Mouse (Mus musculus): ENCODE measurements around the gene Alg9. TPM values are rescaled to one million over a fixed set of nuclear protein-coding genes. Genes with fewer than 3 reads are reported as not detected.
"Not testable (repeated sequence)": the region's sequence is repeated elsewhere in the genome, so short reads cannot be mapped to it uniquely, and the experiment has no call there.

Gene Alg9
- polyA plus RNA-seq, 1 experiment, result 22.8 TPM

DNA sequence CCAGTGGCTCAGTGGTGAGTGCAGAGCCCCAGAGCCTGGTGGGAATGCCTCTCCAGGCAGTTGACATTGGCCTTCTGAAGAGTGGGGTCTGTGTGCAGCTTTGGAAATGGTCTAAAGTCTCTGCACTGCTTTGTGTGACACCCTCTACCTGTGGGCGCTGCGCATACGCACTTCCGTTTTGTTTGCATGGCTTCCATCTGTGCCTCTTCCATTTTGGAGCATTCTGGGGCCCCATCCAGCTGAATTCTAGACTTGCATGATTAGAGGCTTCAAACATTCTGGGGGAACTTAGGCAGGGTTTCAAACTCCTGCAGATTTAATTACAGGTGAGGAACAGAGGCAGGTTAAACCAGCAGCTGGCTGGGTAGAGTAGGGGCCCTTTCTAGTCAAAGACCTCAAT, 57.3 kb downstream of the Alg9 start:
- TF ChIP-seq CTCF (IDR thresholded peaks at IDR 0.05; ENCODE audit: borderline replicate concordance, insufficient read depth, low read length) (no peak), POLR2A (IDR thresholded peaks at IDR 0.05; ENCODE audit: low read depth, low read length) (no peak)
- Histone ChIP-seq H3K4me1 (ENCODE audit: control insufficient read depth, insufficient read depth, low read length) (no peaks in the 10 kb centered on the region), H3K27ac (ENCODE audit: insufficient read depth, low read length) (no peak overlapping the region), H3K4me3 (ENCODE audit: insufficient read depth, low read length) (no peak overlapping the region)

DNA sequence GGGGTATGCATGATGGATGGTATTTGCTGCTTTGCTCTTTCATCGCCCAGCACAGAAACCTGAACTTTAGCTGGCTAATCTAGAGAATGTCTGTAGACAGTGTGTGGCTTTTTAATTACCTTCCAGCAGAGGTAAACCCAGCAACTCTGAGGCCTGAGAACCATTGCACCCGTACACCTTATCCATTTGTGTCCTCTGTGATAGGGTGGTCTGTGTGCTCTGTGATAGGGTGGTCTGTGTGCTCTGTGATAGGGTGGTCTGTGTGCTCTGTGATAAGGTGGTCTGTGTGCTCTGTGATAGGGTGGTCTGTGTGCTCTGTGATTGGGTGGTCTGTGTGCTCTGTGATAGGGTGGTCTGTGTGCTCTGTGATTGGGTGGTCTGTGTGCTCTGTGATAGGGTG, 57.8 kb downstream of the Alg9 start:
- not testable (repeated sequence) for H3K4me3 ChIP-seq (ENCODE audit: insufficient read depth, low read length); H3K4me1 ChIP-seq (ENCODE audit: control insufficient read depth, insufficient read depth, low read length); H3K27ac ChIP-seq (ENCODE audit: insufficient read depth, low read length)

DNA sequence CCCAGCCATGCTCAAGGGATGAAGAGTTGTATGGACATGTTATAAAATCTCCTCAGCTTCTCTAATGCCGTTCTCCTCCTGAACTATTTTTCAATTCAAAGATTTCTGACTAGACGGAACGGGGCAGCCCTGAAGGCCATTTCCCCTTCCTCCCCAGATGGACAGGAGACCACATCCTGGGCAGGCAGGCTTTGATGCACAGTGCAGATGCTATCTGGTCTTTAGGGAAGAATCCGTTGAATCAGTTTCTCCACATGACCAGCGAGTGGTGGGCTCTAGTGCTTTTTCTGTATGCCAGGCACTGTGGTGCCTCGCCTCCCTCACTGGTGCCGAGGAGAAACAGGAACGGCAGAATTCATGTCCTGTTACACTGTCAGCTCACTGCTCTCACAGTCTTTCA, 59.0 kb downstream of the Alg9 start:
- TF ChIP-seq POLR2A (IDR thresholded peaks at IDR 0.05; ENCODE audit: low read depth, low read length) (no peak), CTCF (IDR thresholded peaks at IDR 0.05; ENCODE audit: borderline replicate concordance, insufficient read depth, low read length) (no peak)
- H3K4me3 ChIP-seq (ENCODE audit: insufficient read depth, low read length), result no peak overlapping the region
- H3K4me1 ChIP-seq (ENCODE audit: control insufficient read depth, insufficient read depth, low read length), result no peaks in the 10 kb centered on the region
- H3K27ac ChIP-seq (ENCODE audit: insufficient read depth, low read length), result no peak overlapping the region

DNA sequence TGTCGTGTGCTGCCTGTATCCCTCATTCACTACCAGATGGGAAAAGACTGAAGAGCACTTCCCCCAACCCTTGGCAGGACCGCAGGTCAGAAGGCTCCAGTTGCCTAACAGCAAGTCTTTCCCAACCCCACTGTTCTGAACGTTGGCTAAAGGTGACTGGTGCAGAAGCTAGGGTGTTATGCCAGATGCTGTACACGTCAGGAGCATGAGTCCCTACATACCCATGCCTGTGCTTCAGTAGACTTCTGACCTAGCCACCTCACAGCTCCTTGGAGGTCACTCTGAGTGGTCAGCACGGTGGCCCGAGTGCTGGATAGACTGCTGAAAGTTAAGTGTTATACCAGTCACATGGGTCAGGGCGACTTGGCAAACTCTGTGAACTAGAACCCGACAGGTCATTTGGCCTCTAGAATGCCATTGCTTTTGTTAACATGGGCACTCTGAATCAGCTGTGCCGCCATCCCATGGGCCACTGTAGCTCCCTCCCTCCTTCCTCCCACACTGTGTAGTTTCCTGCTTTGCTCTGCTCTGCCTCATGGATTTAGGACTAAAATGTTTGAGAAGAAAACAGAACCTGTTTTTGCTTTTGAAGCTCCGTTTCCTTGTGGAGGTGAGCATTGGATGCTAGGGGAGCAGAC, 60.4 kb downstream of the Alg9 start:
- Histone ChIP-seq H3K27ac (ENCODE audit: insufficient read depth, low read length) (no peak overlapping the region), H3K4me1 (ENCODE audit: control insufficient read depth, insufficient read depth, low read length) (no peaks in the 10 kb centered on the region), H3K4me3 (ENCODE audit: insufficient read depth, low read length) (no peak overlapping the region)
- TF ChIP-seq POLR2A (IDR thresholded peaks at IDR 0.05; ENCODE audit: low read depth, low read length) (no peak), CTCF (IDR thresholded peaks at IDR 0.05; ENCODE audit: borderline replicate concordance, insufficient read depth, low read length) (no peak)

DNA sequence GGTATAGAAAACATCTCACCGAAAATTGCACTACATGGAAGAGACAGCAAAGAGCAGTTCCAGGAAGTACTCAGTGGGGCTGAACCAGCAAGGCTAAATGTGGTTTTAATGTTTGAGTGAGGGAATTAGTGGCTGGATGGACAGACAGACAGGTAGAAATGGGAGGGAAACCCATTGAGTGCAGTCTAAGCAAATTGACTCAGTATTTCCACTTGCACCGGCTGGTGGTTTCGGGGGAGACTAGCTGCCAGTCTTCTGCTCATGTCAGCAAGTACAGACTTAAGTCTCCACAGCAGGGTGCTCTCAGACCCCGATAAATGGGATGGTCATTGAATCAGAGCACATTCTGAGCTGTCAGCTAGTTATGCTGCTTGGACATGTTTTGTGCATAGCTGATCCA, 61.3 kb downstream of the Alg9 start:
- no peaks in the 10 kb centered on the region for H3K4me1 ChIP-seq (ENCODE audit: control insufficient read depth, insufficient read depth, low read length)
- TF ChIP-seq POLR2A (IDR thresholded peaks at IDR 0.05; ENCODE audit: low read depth, low read length) (no peak), CTCF (IDR thresholded peaks at IDR 0.05; ENCODE audit: borderline replicate concordance, insufficient read depth, low read length) (no peak)
- no peak overlapping the region for H3K27ac ChIP-seq (ENCODE audit: insufficient read depth, low read length)
- no peak overlapping the region for H3K4me3 ChIP-seq (ENCODE audit: insufficient read depth, low read length)

DNA sequence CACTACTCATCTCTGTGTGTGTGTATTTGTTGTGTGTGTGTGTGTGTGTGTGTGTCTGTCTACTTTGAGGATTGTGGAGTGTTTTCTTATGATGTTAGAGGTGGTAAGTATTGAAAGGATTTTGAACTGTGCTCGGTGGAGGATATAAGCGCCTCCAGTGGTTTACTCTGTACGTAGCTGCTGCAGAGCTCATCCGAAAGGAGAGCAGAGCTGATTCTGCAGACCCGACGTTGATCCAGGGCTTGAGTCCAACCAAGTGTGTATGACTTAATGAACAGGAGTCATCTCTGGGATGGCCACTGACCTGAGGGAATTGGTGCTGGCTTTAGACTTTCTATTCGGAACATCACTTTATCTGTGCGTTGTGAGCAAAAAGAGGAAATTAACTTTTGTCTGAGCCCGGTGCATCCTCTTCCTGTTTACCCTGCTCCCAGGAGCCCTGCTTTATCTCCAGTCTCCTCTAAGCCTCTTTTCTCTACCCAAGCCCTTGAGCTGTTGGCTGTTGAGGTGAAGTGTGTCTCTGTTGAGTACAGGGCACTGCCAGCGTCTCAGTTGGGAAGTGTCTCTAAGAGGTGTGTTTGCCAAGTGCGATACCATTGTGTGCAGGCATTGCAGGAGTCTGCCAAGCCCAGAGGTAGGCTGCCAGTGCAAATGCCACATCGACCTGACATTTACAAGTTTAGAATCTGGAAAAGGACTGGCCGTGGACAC, 66.4 kb downstream of the Alg9 start:
- no peak for TF ChIP-seq CTCF (IDR thresholded peaks at IDR 0.05; ENCODE audit: borderline replicate concordance, insufficient read depth, low read length)
- TF ChIP-seq POLR2A (IDR thresholded peaks at IDR 0.05; ENCODE audit: low read depth, low read length), result no peak

DNA sequence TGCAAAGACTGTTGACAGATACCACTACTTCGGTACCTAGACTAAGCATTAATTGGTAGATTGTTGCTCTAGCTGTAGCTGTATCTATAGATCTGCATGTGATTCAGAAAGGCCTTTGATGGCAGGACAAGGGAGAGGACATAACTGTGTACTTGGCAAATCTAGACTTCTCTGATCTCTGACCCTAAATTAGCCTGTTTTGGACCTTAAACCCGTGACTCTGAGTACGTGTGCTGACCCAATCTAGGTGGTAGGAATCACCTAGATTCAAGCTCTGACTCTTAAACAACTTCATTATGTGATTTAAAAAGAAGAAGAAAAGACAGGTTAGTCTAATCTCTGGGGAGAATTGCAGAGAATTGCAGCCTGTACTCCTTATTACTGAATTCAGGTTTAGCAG, 70.3 kb downstream of the Alg9 start, which contains the start of gene Ppp2r1b:
Ppp2r1b (plus strand) TSS at position 221 of the 400 bp plus-strand sequence.
- no peaks in the 10 kb centered on the region for H3K4me1 ChIP-seq (ENCODE audit: control insufficient read depth, insufficient read depth, low read length)
- no peak within 1 kb of the TSS for H3K4me3 ChIP-seq (ENCODE audit: insufficient read depth, low read length)
- no peak for TF ChIP-seq POLR2A (IDR thresholded peaks at IDR 0.05; ENCODE audit: low read depth, low read length)
- no peak for TF ChIP-seq CTCF (IDR thresholded peaks at IDR 0.05; ENCODE audit: borderline replicate concordance, insufficient read depth, low read length)
- no peak within 1 kb of the TSS for H3K27ac ChIP-seq (ENCODE audit: insufficient read depth, low read length)

More for the DNA sequence above, 66.4 kb downstream of the Alg9 start:
- no peak overlapping the region for H3K4me3 ChIP-seq (ENCODE audit: insufficient read depth, low read length)
- H3K27ac ChIP-seq (ENCODE audit: insufficient read depth, low read length), result no peak overlapping the region
- no peaks in the 10 kb centered on the region for H3K4me1 ChIP-seq (ENCODE audit: control insufficient read depth, insufficient read depth, low read length)

DNA sequence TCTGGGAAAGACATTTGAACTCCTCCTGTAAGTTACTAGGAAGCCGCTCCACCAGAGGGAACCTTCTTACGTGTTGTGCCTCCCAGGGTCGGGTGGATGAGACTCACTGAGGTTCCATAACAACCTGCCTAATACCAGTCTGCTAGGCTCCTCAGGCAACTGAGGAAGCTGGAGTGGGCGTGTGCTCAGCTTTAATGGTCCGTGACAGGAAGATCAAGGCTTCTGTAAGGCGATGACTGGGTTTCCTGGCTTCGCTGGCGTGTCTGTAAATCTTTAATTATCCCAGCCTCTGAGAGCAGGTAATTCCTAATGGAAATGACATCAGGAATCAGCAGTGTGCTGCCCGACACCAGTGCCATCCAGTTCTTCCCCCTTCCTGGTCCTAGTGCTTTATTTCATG, 70.7 kb downstream of the Alg9 start:
- H3K27ac ChIP-seq (ENCODE audit: insufficient read depth, low read length), result no peak overlapping the region
- H3K4me3 ChIP-seq (ENCODE audit: insufficient read depth, low read length), result no peak overlapping the region
- H3K4me1 ChIP-seq (ENCODE audit: control insufficient read depth, insufficient read depth, low read length), result peaks cover 3% of the 10 kb centered on the region
- no peak for TF ChIP-seq POLR2A (IDR thresholded peaks at IDR 0.05; ENCODE audit: low read depth, low read length)
- no peak for TF ChIP-seq CTCF (IDR thresholded peaks at IDR 0.05; ENCODE audit: borderline replicate concordance, insufficient read depth, low read length)

DNA sequence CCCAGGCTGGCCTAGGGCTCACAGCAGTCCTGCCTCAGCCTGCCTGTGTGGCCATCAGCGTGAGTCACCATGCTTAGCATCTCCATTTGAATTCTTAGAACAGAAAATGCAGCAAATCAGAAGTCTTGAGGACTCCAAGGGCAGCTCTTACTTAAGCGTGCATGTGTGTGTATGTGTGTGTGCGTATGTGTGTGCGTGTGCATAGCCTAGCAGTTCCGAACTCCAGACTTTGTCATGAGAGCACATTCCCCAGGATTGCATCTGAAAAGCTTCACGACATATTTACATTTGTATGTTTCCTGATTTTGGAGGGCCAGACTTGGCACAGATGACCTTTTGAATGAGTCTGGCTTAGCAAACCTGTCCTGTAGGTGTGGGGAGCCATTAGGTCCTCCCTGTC, 72.3 kb downstream of the Alg9 start:
- H3K27ac ChIP-seq (ENCODE audit: insufficient read depth, low read length), result no peak overlapping the region
- H3K4me3 ChIP-seq (ENCODE audit: insufficient read depth, low read length), result no peak overlapping the region
- peaks cover 3% of the 10 kb centered on the region for H3K4me1 ChIP-seq (ENCODE audit: control insufficient read depth, insufficient read depth, low read length)
- TF ChIP-seq CTCF (IDR thresholded peaks at IDR 0.05; ENCODE audit: borderline replicate concordance, insufficient read depth, low read length) (no peak), POLR2A (IDR thresholded peaks at IDR 0.05; ENCODE audit: low read depth, low read length) (no peak)

DNA sequence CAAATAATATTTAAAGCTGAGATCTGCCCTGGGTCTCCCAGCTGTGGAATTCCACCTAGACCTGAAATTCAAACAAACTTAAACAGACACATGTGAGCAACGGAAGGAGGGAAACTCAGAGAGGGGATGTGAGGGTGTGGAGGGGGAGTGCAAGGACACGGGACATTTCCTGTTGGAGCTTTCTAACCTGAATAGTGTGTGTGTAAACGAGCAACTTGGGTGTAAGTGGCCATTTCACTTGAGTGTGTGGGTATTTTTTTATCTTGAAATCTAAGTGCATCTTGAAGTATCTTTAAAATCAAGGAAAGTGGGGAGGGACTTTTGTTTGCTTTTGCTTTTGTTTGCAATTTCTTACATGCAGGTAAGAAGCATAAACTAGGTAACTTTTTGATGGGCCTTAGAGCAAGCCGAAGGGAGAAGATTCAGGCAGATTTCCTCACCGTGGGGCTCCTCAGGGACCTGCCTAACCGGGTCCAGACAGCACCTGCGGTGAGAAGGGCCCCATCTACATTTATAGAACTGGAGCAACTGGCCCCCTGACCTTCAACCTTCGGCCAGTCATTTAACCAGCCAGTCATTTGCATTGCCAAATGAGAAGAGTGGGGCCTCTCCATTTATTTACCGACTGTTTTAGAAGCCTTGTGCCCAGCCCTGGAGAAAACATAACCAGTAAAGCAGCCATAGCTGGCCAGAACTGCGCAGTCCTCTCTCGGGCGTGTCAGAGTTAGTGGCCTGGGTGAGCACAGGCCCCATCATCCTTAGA, 73.0 kb downstream of the Alg9 start:
- peaks cover 3% of the 10 kb centered on the region for H3K4me1 ChIP-seq (ENCODE audit: control insufficient read depth, insufficient read depth, low read length)
- no peak overlapping the region for H3K4me3 ChIP-seq (ENCODE audit: insufficient read depth, low read length)
- TF ChIP-seq CTCF (IDR thresholded peaks at IDR 0.05; ENCODE audit: borderline replicate concordance, insufficient read depth, low read length), result no peak
- no peak for TF ChIP-seq POLR2A (IDR thresholded peaks at IDR 0.05; ENCODE audit: low read depth, low read length)
- H3K27ac ChIP-seq (ENCODE audit: insufficient read depth, low read length), result no peak overlapping the region

All from embryonic fibroblast, embryonic 13.5 days (primary cell).